Mouse (Mus musculus): ENCODE measurements at regions not wholly inside any gene's neighbourhood (a gene's known extent, or its start where the extent isn't known, plus 50 kb on each side); places are given as distances from the start of the nearest gene placed in this dataset.

DNA sequence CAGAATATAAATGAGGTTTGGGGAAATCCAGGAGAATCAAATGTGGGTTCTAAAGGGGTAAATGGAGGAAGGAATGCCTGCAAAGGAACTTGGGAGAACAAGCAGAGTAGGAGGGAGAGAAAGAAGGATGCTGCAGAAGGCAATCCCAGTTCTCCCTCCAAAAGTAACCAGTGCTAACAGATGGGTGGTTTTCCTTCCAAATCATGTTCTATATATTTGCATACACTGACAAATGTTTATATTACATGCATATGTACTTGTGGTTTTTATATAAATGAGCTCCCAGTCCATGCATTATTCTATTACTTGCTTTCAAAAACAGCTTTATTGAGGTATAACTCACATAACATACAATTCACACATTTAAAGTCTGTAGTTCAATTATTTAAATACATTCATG is 53.7 kb downstream of the Zcchc12 start:
- ATAC-seq (ENCODE audit: low TSS enrichment) = peak; percentile 62; the same call in 1 of the 2 replicates

DNA sequence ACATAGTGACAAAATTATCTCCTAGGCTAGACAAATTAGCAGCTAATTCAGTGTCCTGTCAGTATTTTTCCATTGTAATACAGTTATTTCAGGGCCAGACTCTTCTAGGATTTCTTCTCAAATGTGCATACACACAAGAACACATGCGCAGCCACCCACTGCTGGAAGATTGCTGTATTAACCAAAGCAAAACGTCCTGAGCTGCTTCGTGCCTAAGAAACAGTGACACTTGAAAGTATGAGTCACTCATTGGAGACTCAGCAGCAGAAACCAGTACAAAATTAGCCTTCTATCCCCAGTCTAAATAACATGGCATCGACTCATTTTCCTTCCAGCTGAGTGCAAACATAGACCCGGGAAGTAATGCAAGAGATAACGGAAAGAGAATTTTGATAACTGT is 59.2 kb downstream of the Zcchc12 start:
- ATAC-seq (ENCODE audit: low TSS enrichment) = peak; percentile 90

DNA sequence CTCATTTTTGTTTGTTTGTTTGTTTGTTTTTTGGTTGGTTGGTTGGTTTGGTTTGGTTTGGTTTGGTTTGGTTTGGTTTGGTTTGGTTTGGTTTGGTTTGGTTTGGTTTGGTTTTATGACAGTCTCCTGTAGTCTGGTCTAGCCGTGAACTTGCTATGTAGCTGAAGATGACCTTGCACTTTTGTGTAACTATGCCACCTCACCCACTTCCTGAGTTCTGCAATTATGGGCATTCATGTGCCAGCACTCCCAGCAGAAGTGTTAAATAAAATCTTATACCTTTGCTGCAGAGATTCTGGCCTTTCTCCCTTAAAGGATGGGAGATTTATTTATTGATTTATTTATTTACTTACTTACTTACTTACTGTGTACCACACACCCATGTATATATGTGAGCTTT is 51.5 kb upstream of the Lonrf3 start:
- ATAC-seq (ENCODE audit: low TSS enrichment) = no peak

All from frontal cortex, adult (tissue).